22 mouse cellular contexts compared by ENCODE assay signal in genomic region chr3:37490025-37490424, GRCm38 (mm10).
DNase-seq lines count a peak whose midpoint lies in the region; ATAC-seq and TF ChIP-seq lines count a peak whose summit lies in the region.
"Had no signal": no experiment of that assay in that cellular context is flagged by ENCODE, and none has a peak within 500 bp of the region (broad histone marks: within the 10 kb centered on the region; RNA-seq: fewer than 3 reads in every experiment).

No protein-coding gene starts in this region.

- H3K4me3 ChIP-seq in liver, embryonic 13.5 days (replicated peaks): no peak overlapping the region
- no peak overlapping the region for H3K4me3 ChIP-seq in liver, embryonic 11.5 days (ENCODE audit: low read depth, low read length)
- H3K4me3 ChIP-seq in liver, postnatal 0 days (ENCODE audit: low read depth, low read length): no peak overlapping the region
- no peak overlapping the region for H3K4me3 ChIP-seq in kidney, embryonic 14.5 days (ENCODE audit: low read length)
- H3K4me3 ChIP-seq: embryonic facial prominence, embryonic 13.5 days; embryonic facial prominence, embryonic 15.5 days; erythroblast, embryonic 14.5 days; forebrain, embryonic 10.5 days; forebrain, embryonic 12.5 days had no signal

- no peak for TF ChIP-seq CTCF in liver, postnatal 0 days (IDR thresholded peaks at IDR 0.05; ENCODE audit: low read depth)

- DNase-seq in liver, embryonic 13.5 days: no peak
- DNase-seq in liver, embryonic 11.5 days (ENCODE audit: low spot score): no peak
- peak; percentile 67 for DNase-seq in c-Kit-positive CD71-positive TER-119-positive erythroid progenitor cells, embryonic 14.5 days (ENCODE audit: low spot score)
- no peak for DNase-seq in liver, postnatal 0 days
- no peak for DNase-seq in cerebellum, adult 18-20 months
- DNase-seq: adrenal gland, adult 8-10 months; adrenal gland, postnatal 14 days; adrenal gland, postnatal 36 days; cerebellum, adult 11-12 months; cerebellum, adult 8-10 months; cerebellum, adult 9-11 months; cerebellum, postnatal 14 days; cerebellum, postnatal 36 days; embryo, embryonic 11 days had no signal

- WGBS in liver, embryonic 13.5 days (ENCODE audit: insufficient replicate concordance): 48% methylated on average over 3 of the region's 3 CpGs
- 73% methylated on average over 3 of the region's 3 CpGs for WGBS in liver, embryonic 11.5 days
- 74% methylated on average over 3 of the region's 3 CpGs for WGBS in liver, postnatal 0 days (ENCODE audit: insufficient replicate concordance)
- 86% methylated on average over 3 of the region's 3 CpGs for WGBS in kidney, embryonic 14.5 days

- no peaks in the 10 kb centered on the region for H3K9me3 ChIP-seq in liver, embryonic 13.5 days (replicated peaks)
- H3K9me3 ChIP-seq in liver, embryonic 11.5 days (ENCODE audit: control insufficient read depth, low read length): no peaks in the 10 kb centered on the region
- no peaks in the 10 kb centered on the region for H3K9me3 ChIP-seq in liver, postnatal 0 days (ENCODE audit: low read length)
- H3K9me3 ChIP-seq in kidney, embryonic 14.5 days (ENCODE audit: control insufficient read depth, low read length): no peaks in the 10 kb centered on the region
- H3K9me3 ChIP-seq: embryonic facial prominence, embryonic 13.5 days; embryonic facial prominence, embryonic 15.5 days; forebrain, embryonic 10.5 days; forebrain, embryonic 12.5 days had no signal

- H3K4me2 ChIP-seq in liver, embryonic 13.5 days: no peak overlapping the region
- H3K4me2 ChIP-seq in liver, embryonic 11.5 days: no peak overlapping the region
- H3K4me2 ChIP-seq in liver, postnatal 0 days (ENCODE audit: low read depth, low read length): no peak overlapping the region
- no peak overlapping the region for H3K4me2 ChIP-seq in kidney, embryonic 14.5 days (replicated peaks; ENCODE audit: low read depth, low read length)
- H3K4me2 ChIP-seq: embryonic facial prominence, embryonic 13.5 days; embryonic facial prominence, embryonic 15.5 days; forebrain, embryonic 12.5 days had no signal

- TF ChIP-seq EP300 in liver, postnatal 0 days (IDR thresholded peaks at IDR 0.05; ENCODE audit: low read depth): peak; percentile 82

- H3K27me3 ChIP-seq in liver, embryonic 13.5 days: no peaks in the 10 kb centered on the region
- no peaks in the 10 kb centered on the region for H3K27me3 ChIP-seq in liver, embryonic 11.5 days (replicated peaks; ENCODE audit: control insufficient read depth, insufficient read depth, low read length)
- no peaks in the 10 kb centered on the region for H3K27me3 ChIP-seq in liver, postnatal 0 days (ENCODE audit: insufficient read depth, low read length)
- no peaks in the 10 kb centered on the region for H3K27me3 ChIP-seq in kidney, embryonic 14.5 days (ENCODE audit: control insufficient read depth, insufficient read depth, low read length)
- H3K27me3 ChIP-seq: embryonic facial prominence, embryonic 13.5 days; embryonic facial prominence, embryonic 15.5 days; forebrain, embryonic 12.5 days had no signal

- H3K4me1 ChIP-seq in liver, embryonic 13.5 days (replicated peaks): peaks cover 34% of the 10 kb centered on the region
- H3K4me1 ChIP-seq in liver, embryonic 11.5 days (replicated peaks; ENCODE audit: control insufficient read depth, insufficient read depth, low read length): peaks cover 15% of the 10 kb centered on the region
- H3K4me1 ChIP-seq in liver, postnatal 0 days (ENCODE audit: insufficient read depth): peaks cover 5% of the 10 kb centered on the region; the same call in 1 of the 2 replicates
- no peaks in the 10 kb centered on the region for H3K4me1 ChIP-seq in kidney, embryonic 14.5 days (ENCODE audit: control insufficient read depth, insufficient read depth, low read length)
- H3K4me1 ChIP-seq: embryonic facial prominence, embryonic 13.5 days; embryonic facial prominence, embryonic 15.5 days; forebrain, embryonic 12.5 days had no signal

- H3K36me3 ChIP-seq in liver, embryonic 13.5 days: 0 out of 2 replicates have a peak, but pooled peaks cover 3% of the 10 kb centered on the region
- no peaks in the 10 kb centered on the region for H3K36me3 ChIP-seq in liver, embryonic 11.5 days (ENCODE audit: control insufficient read depth, insufficient read depth, low read length)
- 0 out of 2 replicates have a peak, but pooled peaks cover 3% of the 10 kb centered on the region for H3K36me3 ChIP-seq in liver, postnatal 0 days (replicated peaks; ENCODE audit: insufficient read depth, low read length)
- no peaks in the 10 kb centered on the region for H3K36me3 ChIP-seq in kidney, embryonic 14.5 days (ENCODE audit: control insufficient read depth, insufficient read depth, low read length)
- H3K36me3 ChIP-seq: embryonic facial prominence, embryonic 13.5 days; embryonic facial prominence, embryonic 15.5 days; forebrain, embryonic 10.5 days; forebrain, embryonic 12.5 days had no signal

- ATAC-seq in liver, embryonic 13.5 days (ENCODE audit: low read depth): peak; percentile 66
- ATAC-seq in liver, embryonic 11.5 days (replicated peaks; ENCODE audit: low FRiP score): no peak
- ATAC-seq in liver, postnatal 0 days: peak; percentile 64
- ATAC-seq in kidney, embryonic 14.5 days (ENCODE audit: low FRiP score, low TSS enrichment): no peak
- ATAC-seq: forebrain, embryonic 14.5 days; forebrain, embryonic 16.5 days had no signal

- H3K27ac ChIP-seq in liver, embryonic 13.5 days: no peak overlapping the region
- no peak overlapping the region for H3K27ac ChIP-seq in liver, embryonic 11.5 days (ENCODE audit: low read depth, low read length)
- H3K27ac ChIP-seq in liver, postnatal 0 days (ENCODE audit: low read depth): 0 out of 2 replicates have a peak overlapping the region, but pooled peaks have one; percentile 41
- no peak overlapping the region for H3K27ac ChIP-seq in kidney, embryonic 14.5 days (ENCODE audit: low read depth, low read length)
- H3K27ac ChIP-seq: embryonic facial prominence, embryonic 13.5 days; embryonic facial prominence, embryonic 15.5 days; forebrain, embryonic 10.5 days; forebrain, embryonic 12.5 days had no signal

- no peak overlapping the region for H3K9ac ChIP-seq in liver, embryonic 13.5 days
- no peak overlapping the region for H3K9ac ChIP-seq in liver, embryonic 11.5 days (ENCODE audit: low read depth, low read length)
- H3K9ac ChIP-seq in liver, postnatal 0 days (replicated peaks): no peak overlapping the region
- H3K9ac ChIP-seq in kidney, embryonic 14.5 days (ENCODE audit: low read depth, low read length): no peak overlapping the region
- H3K9ac ChIP-seq: embryonic facial prominence, embryonic 13.5 days; embryonic facial prominence, embryonic 15.5 days; forebrain, embryonic 12.5 days had no signal

Comparison
In these comparisons a context has a peak if more than half of its experiments do, and no peak if none do; other contexts are left out.
1. ATAC-seq: peak in liver, embryonic 13.5 days (single experiment) and liver, postnatal 0 days (single experiment); none in liver, embryonic 11.5 days (single experiment) and kidney, embryonic 14.5 days (single experiment).